Mouse (Mus musculus): ENCODE results near the gene Agap1.

DNA sequence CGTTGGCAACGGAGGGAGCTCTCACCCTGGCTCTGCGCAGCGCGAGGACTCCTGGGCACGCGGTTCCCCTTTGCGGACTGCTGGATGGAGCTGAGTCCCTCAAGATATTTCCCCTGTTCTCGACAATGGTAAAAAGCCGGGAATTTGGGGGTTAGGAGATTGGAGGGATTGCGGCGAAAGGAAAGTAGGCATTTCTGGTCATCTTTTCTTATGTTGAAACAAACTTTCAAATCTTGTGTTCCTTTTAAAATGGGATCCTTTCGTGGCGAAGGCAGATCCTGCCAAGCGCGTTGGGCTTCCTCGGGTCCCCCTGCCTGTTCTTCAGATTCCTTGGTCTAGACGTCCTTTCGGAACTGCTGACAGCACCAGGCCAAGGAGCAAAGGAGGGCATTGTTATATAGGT, 477.4 kb downstream of the Agap1 start:
- TF ChIP-seq CTCF (IDR thresholded peaks at IDR 0.05; ENCODE audit: borderline replicate concordance, extremely low read depth, insufficient read depth, insufficient read length) (no peak), POLR2A (IDR thresholded peaks at IDR 0.05; ENCODE audit: borderline replicate concordance, extremely low read depth, insufficient read depth, insufficient read length, poor library complexity, severe bottlenecking) (no peak)

All from brain, embryonic 14.5 days (tissue).